Mouse (Mus musculus) heart, adult 2 months (tissue): Measurements from ENCODE around the gene Gm36079. TPM values are rescaled to one million over a fixed set of nuclear protein-coding genes. Genes with fewer than 3 reads are reported as not detected.
"Not testable (repeated sequence)": the region's sequence is repeated elsewhere in the genome, so short reads cannot be mapped to it uniquely, and the experiment has no call there.

Experiments
- DNase-seq, 2 experiments: peaks; one replicate each; pipeline ENCODE4 v3.0.0; 2021
- H3K27ac ChIP-seq: fragments of 200-600 bp; 2 replicates; pipeline ENCODE4 v1.8.1; 2022
- H3K27me3 ChIP-seq: fragments of 200-500 bp; 2 replicates; pipeline ENCODE4 v1.6.1; 2012; ENCODE audit warnings: mild to moderate bottlenecking, low read length, inconsistent platforms, mixed read lengths; ENCODE audit not compliant: control insufficient read depth, insufficient read depth
- H3K36me3 ChIP-seq: fragments of 200-500 bp; 2 replicates; pipeline ENCODE4 v1.6.1; 2012; ENCODE audit warnings: low read length, inconsistent platforms; ENCODE audit not compliant: control insufficient read depth, insufficient read depth
- H3K4me1 ChIP-seq: fragments of 200-500 bp; 2 replicates; pipeline ENCODE4 v1.6.1; 2011; ENCODE audit warnings: low read length; ENCODE audit not compliant: control insufficient read depth, insufficient read depth
- H3K4me3 ChIP-seq: fragments of 200-600 bp; 2 replicates; pipeline ENCODE4 v1.8.1; 2022
- H3K79me2 ChIP-seq: fragments of 200-500 bp; replicated peaks from 2 replicates; pipeline ENCODE4 v1.6.1; 2012; ENCODE audit warnings: mild to moderate bottlenecking, inconsistent platforms, low read length, moderate library complexity, mixed read lengths; ENCODE audit not compliant: control insufficient read depth, insufficient read depth
- H3K9ac ChIP-seq: fragments of 200-500 bp; 2 replicates; pipeline ENCODE4 v1.6.1; 2012; ENCODE audit warnings: low read depth, mild to moderate bottlenecking, control low read depth, inconsistent platforms, low read length, mixed read lengths
- CTCF ChIP-seq: fragments of 200-600 bp; IDR thresholded peaks from 2 replicates; pipeline ENCODE4 v1.8.1; 2022; ENCODE audit warnings: antibody characterized with exemption, mild to moderate bottlenecking, moderate library complexity
- WGBS: fragments of 180-500 bp; shearing (Covaris S2); methylation state at CpG from one replicate; pipeline ENCODE4 v1.1.7; 2018; 5-methylcytosine and 5-hydroxymethylcytosine counted together
- intact Hi-C: fragments of 180-260 bp; cut with DNase I; formaldehyde crosslinking; loops from one replicate; pipeline ENCODE4 v1.15.1; 2025
- polyA plus RNA-seq: library from polyadenylated mRNA; depleted of rRNA; stranded (reverse); fragments of >200 nt; gene quantifications from 2 replicates; pipeline ENCODE4 v1.2.3, GENCODE M21; 2012
- total RNA-seq, 2 experiments: library from RNA; stranded (reverse); gene quantifications; 2 replicates each; pipeline ENCODE4 v1.2.3; 2021

Gm36079 gene
- total and polyA plus RNA-seq, 3 experiments = not detected

- H3K36me3 ChIP-seq, H3K79me2 ChIP-seq, H3K4me1 ChIP-seq, H3K27ac ChIP-seq, H3K9ac ChIP-seq, H3K4me3 ChIP-seq, DNase-seq, H3K27me3 ChIP-seq, intact Hi-C loops: not testable (repeated sequence)
- WGBS = 5% methylated on average over 21 of the region's 21 CpGs
These were observed 1.8 kb downstream of the Gm36079 start for GRCm38 (mm10) chr13:120025004-120025403.

GRCm38 (mm10) chr13:120024581-120024980, 2.2 kb downstream of the Gm36079 start:
- H3K27me3 ChIP-seq, H3K79me2 ChIP-seq, DNase-seq, H3K27ac ChIP-seq, H3K4me1 ChIP-seq, H3K9ac ChIP-seq, intact Hi-C loops, H3K4me3 ChIP-seq, H3K36me3 ChIP-seq: not testable (repeated sequence)
- 11% methylated on average over 9 of the region's 9 CpGs for WGBS

- H3K27ac ChIP-seq, H3K27me3 ChIP-seq, H3K9ac ChIP-seq, intact Hi-C loops, H3K36me3 ChIP-seq, H3K4me1 ChIP-seq, H3K79me2 ChIP-seq, DNase-seq, H3K4me3 ChIP-seq: not testable (repeated sequence)
- no CpG with 5 or more reads among the region's 1 CpGs for WGBS
- TF ChIP-seq CTCF = peak; percentile 36
These were observed 5.3 kb downstream of the Gm36079 start for GRCm38 (mm10) chr13:120021477-120021876.

GRCm38 (mm10) chr13:120015348-120016007, 11.3 kb downstream of the Gm36079 start:
- WGBS = 2% methylated on average over 8 of the region's 32 CpGs
- H3K36me3 ChIP-seq, H3K79me2 ChIP-seq, H3K27me3 ChIP-seq, H3K9ac ChIP-seq, H3K27ac ChIP-seq, H3K4me3 ChIP-seq, intact Hi-C loops, DNase-seq, H3K4me1 ChIP-seq: not testable (repeated sequence)

- no CpG with 5 or more reads among the region's 2 CpGs for WGBS
- intact Hi-C loops, H3K79me2 ChIP-seq, H3K36me3 ChIP-seq, H3K9ac ChIP-seq, H3K27ac ChIP-seq, DNase-seq, H3K4me1 ChIP-seq, H3K27me3 ChIP-seq, H3K4me3 ChIP-seq: not testable (repeated sequence)
These were observed 12.8 kb downstream of the Gm36079 start for GRCm38 (mm10) chr13:120013962-120014361.

- H3K9ac ChIP-seq, H3K36me3 ChIP-seq, intact Hi-C loops, H3K4me3 ChIP-seq, H3K4me1 ChIP-seq, H3K27me3 ChIP-seq, H3K79me2 ChIP-seq, DNase-seq, H3K27ac ChIP-seq: not testable (repeated sequence)
- no CpG with 5 or more reads among the region's 5 CpGs for WGBS
These were observed 13.3 kb downstream of the Gm36079 start for GRCm38 (mm10) chr13:120013544-120013943.

GRCm38 (mm10) chr13:120010068-120010467, 16.7 kb downstream of the Gm36079 start:
- H3K9ac ChIP-seq, H3K4me1 ChIP-seq, H3K27me3 ChIP-seq, H3K79me2 ChIP-seq, H3K4me3 ChIP-seq, DNase-seq, H3K36me3 ChIP-seq, intact Hi-C loops, H3K27ac ChIP-seq: not testable (repeated sequence)

GRCm38 (mm10) chr13:119999215-119999614, 27.6 kb downstream of the Gm36079 start:
- H3K36me3 ChIP-seq, H3K27ac ChIP-seq, H3K27me3 ChIP-seq, DNase-seq, H3K79me2 ChIP-seq, intact Hi-C loops, H3K9ac ChIP-seq, H3K4me3 ChIP-seq, H3K4me1 ChIP-seq: not testable (repeated sequence)
- WGBS = no CpG with 5 or more reads among the region's 4 CpGs

- intact Hi-C loops, H3K4me3 ChIP-seq, H3K36me3 ChIP-seq, H3K9ac ChIP-seq, H3K27ac ChIP-seq, H3K27me3 ChIP-seq, H3K4me1 ChIP-seq, DNase-seq, H3K79me2 ChIP-seq: not testable (repeated sequence)
- no CpG with 5 or more reads among the region's 22 CpGs for WGBS
These were observed 28.2 kb downstream of the Gm36079 start for GRCm38 (mm10) chr13:119998442-119999086.

GRCm38 (mm10) chr13:119991917-119992496, 34.8 kb downstream of the Gm36079 start:
- intact Hi-C loops, DNase-seq, H3K4me1 ChIP-seq, H3K79me2 ChIP-seq, H3K36me3 ChIP-seq, H3K27ac ChIP-seq, H3K9ac ChIP-seq, H3K4me3 ChIP-seq, H3K27me3 ChIP-seq: not testable (repeated sequence)
- no CpG with 5 or more reads among the region's 10 CpGs for WGBS
